Mouse (Mus musculus) MEL (cell line): ENCODE measurements around the gene Ccndbp1.

Experiments
- CHD2 ChIP-seq: IDR thresholded peaks from 2 replicates; pipeline ENCODE4 v1.6.1; 2011; ENCODE audit warnings: low read length, improper control_type of control experiment
- CTCF ChIP-seq, 3 experiments: IDR thresholded peaks in 2 of 3; conservative IDR thresholded peaks in 1 of 3; 2 replicates each; pipeline ENCODE4 v1.5.1; 2011 to 2012; ENCODE audit warnings: low read length in 3 of 3, low read depth in 2 of 3, mild to moderate bottlenecking in 2 of 3, improper control_type of control experiment in 1 of 3, inconsistent platforms in 1 of 3, mixed read lengths in 1 of 3, moderate library complexity in 1 of 3; ENCODE audit not compliant: control insufficient read depth in 1 of 3, insufficient read depth in 1 of 3, poor library complexity in 1 of 3, severe bottlenecking in 1 of 3
- E2F4 ChIP-seq: IDR thresholded peaks from 2 replicates; pipeline ENCODE4 v1.6.1; 2011; ENCODE audit warnings: low read depth, low read length, improper control_type of control experiment, borderline replicate concordance
- EP300 ChIP-seq, 2 experiments: IDR thresholded peaks; 2 replicates each; pipeline ENCODE4 v1.6.1; 2011; ENCODE audit warnings: improper control_type of control experiment in 2 of 2, low read length in 2 of 2, low read depth in 1 of 2, mild to moderate bottlenecking in 1 of 2
- ETS1 ChIP-seq: IDR thresholded peaks from 2 replicates; pipeline ENCODE4 v1.6.1; 2012; ENCODE audit warnings: low read depth, mild to moderate bottlenecking, inconsistent platforms, low read length, improper control_type of control experiment, moderate library complexity
- MAZ ChIP-seq: IDR thresholded peaks from 2 replicates; pipeline ENCODE4 v1.6.1; 2012; ENCODE audit warnings: low read depth, mild to moderate bottlenecking, inconsistent platforms, low read length, improper control_type of control experiment
- MYB ChIP-seq: IDR thresholded peaks from 2 replicates; pipeline ENCODE4 v1.6.1; 2011; ENCODE audit warnings: mild to moderate bottlenecking, low read depth, low read length, improper control_type of control experiment
- ZC3H11A ChIP-seq: IDR thresholded peaks from 2 replicates; pipeline ENCODE4 v1.6.1; 2012; ENCODE audit warnings: low read depth, mild to moderate bottlenecking, inconsistent platforms, low read length, improper control_type of control experiment
- ZKSCAN1 ChIP-seq: IDR thresholded peaks from 2 replicates; pipeline ENCODE4 v1.6.1; 2012; ENCODE audit warnings: low read depth, mild to moderate bottlenecking, inconsistent platforms, low read length, improper control_type of control experiment, moderate library complexity

DNA sequence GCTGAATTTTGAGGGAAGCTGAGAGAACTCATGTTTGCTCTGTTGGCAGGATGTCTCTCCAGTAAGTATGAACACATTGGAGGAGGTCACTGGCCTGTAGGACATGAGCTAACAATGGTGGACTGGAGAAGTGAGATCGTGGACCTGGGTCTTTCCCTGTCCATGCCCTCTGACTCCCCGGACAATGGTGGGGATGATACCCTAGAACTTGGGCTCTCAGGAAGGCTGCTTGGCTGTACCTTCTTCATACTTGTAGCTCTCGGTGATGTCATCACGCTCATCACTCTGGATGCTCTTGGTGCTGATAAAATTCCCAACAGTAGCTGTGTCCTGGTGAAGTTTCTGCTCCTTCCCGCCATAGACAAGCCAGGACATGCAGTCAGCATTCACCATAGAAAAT, 44.0 kb downstream of the Ccndbp1 start:
- no peak for TF ChIP-seq E2F4
- no peak for TF ChIP-seq EP300 (IDR thresholded peaks at IDR 0.05; ENCODE audit: low read depth in 1 of 2, low read length in 2 of 2)
- TF ChIP-seq CHD2: no peak
- no peak for TF ChIP-seq CTCF (IDR thresholded peaks at IDR 0.05 in 2 of 3, conservative IDR thresholded peaks at IDR 0.05 in 1 of 3; ENCODE audit: control insufficient read depth in 1 of 3, insufficient read depth in 1 of 3, low read depth in 2 of 3, low read length in 3 of 3, poor library complexity in 1 of 3, severe bottlenecking in 1 of 3)
- no peak for TF ChIP-seq ZC3H11A
- no peak for TF ChIP-seq MYB
- no peak for TF ChIP-seq ZKSCAN1
- TF ChIP-seq MAZ: no peak
- no peak for TF ChIP-seq ETS1
